Mouse (Mus musculus) cerebellum, adult 2 months (tissue): Measurements from ENCODE around the gene Grid1. TPM values are rescaled to one million over a fixed set of nuclear protein-coding genes. Genes with fewer than 3 reads are reported as not detected.
A peak's percentile ranks its signal among the peaks of the same experiment; 100 is the strongest.

Experiments used
- DNase-seq, 2 experiments: peaks; one replicate each; pipeline ENCODE4 v3.0.0; 2021
- H3K27ac ChIP-seq: fragments of 200-500 bp; 2 replicates; pipeline ENCODE4 v1.5.1; 2012; ENCODE audit warnings: low read length, control low read depth, inconsistent platforms; ENCODE audit not compliant: insufficient read depth
- H3K27me3 ChIP-seq: fragments of 200-500 bp; 2 replicates; pipeline ENCODE4 v1.6.1; 2012; ENCODE audit warnings: inconsistent platforms, mild to moderate bottlenecking, low read length, moderate library complexity; ENCODE audit not compliant: control insufficient read depth, insufficient read depth
- H3K4me1 ChIP-seq: fragments of 200-500 bp; 2 replicates; pipeline ENCODE4 v1.6.1; 2011; ENCODE audit warnings: low read length; ENCODE audit not compliant: control insufficient read depth, insufficient read depth
- H3K4me3 ChIP-seq: fragments of 200-500 bp; replicated peaks from 2 replicates; pipeline ENCODE3; 2011; ENCODE audit warnings: mild to moderate bottlenecking, low read depth, low read length, control low read depth; ENCODE audit not compliant: insufficient read depth
- CTCF ChIP-seq: fragments of 200-500 bp; IDR thresholded peaks from 2 replicates; pipeline ENCODE4 v1.5.1; 2011; ENCODE audit warnings: low read depth, mild to moderate bottlenecking, control low read depth, low read length, moderate library complexity, borderline replicate concordance; ENCODE audit not compliant: insufficient read depth
- POLR2A ChIP-seq: fragments of 200-500 bp; IDR thresholded peaks from 2 replicates; pipeline ENCODE4 v1.6.1; 2011; ENCODE audit warnings: low read length, control low read depth, borderline replicate concordance; ENCODE audit not compliant: insufficient read depth
- WGBS: fragments of 180-500 bp; shearing (Covaris S2); methylation state at CpG from one replicate; pipeline ENCODE4 v1.1.7; 2018; 5-methylcytosine and 5-hydroxymethylcytosine counted together
- polyA plus RNA-seq: library from polyadenylated mRNA; depleted of rRNA; stranded (reverse); fragments of >200 nt; gene quantifications from 2 replicates; pipeline ENCODE4 v1.2.3, GENCODE M21; 2012; rRNA removed

Grid1 gene
- 13.0 and 13.3 TPM in 2 replicates for polyA plus RNA-seq

DNA sequence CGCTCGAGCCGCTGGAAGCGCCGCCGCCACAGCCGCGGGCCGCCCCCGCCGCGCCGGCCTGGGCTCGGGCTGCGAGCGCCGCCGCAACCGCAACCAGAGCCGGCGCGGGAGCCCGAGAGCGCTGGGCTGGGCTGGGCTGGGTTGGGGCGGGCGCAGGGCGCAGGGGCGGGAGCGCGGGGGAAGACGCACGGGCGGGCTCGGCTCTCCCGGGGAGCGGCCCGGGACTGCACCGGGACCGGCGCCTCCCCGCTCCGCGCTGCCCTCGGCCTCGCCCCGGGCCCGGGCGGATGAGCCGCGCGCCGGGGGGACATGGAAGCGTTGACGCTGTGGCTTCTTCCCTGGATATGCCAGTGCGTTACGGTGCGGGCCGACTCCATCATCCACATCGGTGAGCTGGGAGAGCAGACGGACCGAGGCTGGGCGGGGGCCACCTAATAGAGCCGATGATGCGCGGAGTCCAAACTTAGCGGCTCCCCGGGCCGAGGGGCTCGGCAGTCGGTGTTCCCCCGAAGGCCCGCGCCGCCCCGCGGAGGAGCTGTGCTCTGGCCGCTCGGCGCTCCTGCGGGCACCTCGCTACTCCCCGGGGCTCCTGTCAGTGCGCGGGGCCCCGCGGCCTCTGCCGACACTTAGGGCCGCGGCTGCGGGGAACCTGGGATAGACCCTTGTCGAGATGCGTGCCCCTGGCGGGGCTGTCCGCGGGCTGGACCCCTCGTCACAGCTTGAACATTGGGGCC is at the start of gene Grid1:
Gene Grid1 (plus strand): TSS at position 190 of the 734 bp plus-strand sequence.
- DNase-seq: peak; percentile 19 to 31
- peak within 1 kb of the TSS; percentile 11; the same call in 1 of the 2 replicates for H3K27ac ChIP-seq
- H3K4me1 ChIP-seq: peaks cover 10% of the 10 kb centered on the region
- H3K27me3 ChIP-seq: peaks cover 12% of the 10 kb centered on the region; the same call in 1 of the 2 replicates
- under 1% methylated on average over 91 of the region's 96 CpGs for WGBS
- H3K4me3 ChIP-seq: peak within 1 kb of the TSS; percentile 52
- TF ChIP-seq POLR2A (no peak), CTCF (no peak)

DNA sequence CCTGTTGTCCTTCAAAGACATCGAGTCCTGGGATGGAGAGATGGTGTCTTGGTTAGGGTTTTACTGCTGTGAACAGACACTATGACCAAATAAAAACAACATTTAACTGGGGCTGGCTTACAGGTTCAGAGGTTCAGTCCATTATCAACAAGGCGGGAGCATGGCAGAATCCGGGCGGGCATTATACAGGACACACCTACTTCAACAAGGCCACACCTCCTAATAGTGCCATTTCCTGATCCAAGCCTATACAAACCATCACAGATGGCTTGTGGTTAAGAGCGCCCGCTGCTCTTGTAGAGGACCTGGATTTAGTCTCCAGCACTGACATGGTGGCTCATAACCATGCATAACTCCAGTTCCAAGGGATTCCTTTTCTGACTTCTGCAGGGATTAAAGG is 49.4 kb upstream of the Grid1 start:
- no peaks in the 10 kb centered on the region for H3K4me1 ChIP-seq

DNA sequence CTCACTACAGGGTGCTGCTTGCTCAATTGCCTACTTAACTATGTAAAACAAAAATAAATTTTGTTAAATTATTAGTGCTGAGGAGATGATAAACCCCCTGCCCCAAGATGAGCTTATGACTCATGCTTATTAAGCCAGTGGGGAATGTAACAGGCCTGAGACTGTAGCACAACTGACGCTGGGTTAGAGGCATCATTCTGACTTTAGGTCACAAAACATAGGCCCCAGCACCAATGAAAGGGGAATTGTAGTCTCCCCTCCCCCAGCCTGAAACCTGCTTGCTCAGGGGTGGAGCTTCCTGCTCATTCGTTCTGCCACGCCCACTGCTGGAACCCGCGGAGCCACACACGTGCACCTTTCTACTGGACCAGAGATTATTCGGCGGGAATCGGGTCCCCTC is 48.3 kb upstream of the Grid1 start:
- TF ChIP-seq POLR2A (no peak), CTCF (no peak)
- DNase-seq: no peak
- H3K27me3 ChIP-seq: no peaks in the 10 kb centered on the region
- 36% methylated on average over 9 of the region's 9 CpGs for WGBS
- H3K4me1 ChIP-seq: no peaks in the 10 kb centered on the region
- H3K27ac ChIP-seq: no peak overlapping the region
- H3K4me3 ChIP-seq: no peak overlapping the region

More for the DNA sequence above, 49.4 kb upstream of the Grid1 start:
- Histone ChIP-seq H3K27ac (no peak overlapping the region), H3K27me3 (no peaks in the 10 kb centered on the region), H3K4me3 (no peak overlapping the region)
- 85% methylated on average over 6 of the region's 6 CpGs for WGBS
- TF ChIP-seq POLR2A: no peak
- TF ChIP-seq CTCF: no peak
- no peak for DNase-seq

DNA sequence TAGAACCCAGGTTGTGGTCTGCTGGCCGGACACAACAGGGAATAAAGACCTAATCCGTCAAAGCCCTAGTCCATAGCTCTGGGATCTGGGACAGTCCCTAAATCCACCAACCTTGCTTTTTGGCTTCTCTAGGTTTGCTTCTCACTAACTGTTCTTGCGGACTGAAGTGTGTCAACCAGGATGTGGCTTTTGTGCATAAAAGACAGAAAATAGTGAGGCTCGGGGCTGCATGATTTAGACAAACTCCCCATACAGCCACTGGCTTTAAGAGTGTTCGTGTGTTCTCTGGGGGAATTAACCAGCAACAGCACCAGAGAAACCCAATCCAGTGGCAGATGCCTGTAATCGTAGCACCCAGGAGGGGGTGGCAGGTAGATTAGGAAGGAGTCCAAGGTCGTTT is 47.8 kb upstream of the Grid1 start:
- Histone ChIP-seq H3K27ac (no peak overlapping the region), H3K27me3 (no peaks in the 10 kb centered on the region), H3K4me1 (no peaks in the 10 kb centered on the region), H3K4me3 (no peak overlapping the region)
- 56% methylated on average over 7 of the region's 7 CpGs for WGBS
- TF ChIP-seq POLR2A (no peak), CTCF (no peak)
- no peak for DNase-seq

DNA sequence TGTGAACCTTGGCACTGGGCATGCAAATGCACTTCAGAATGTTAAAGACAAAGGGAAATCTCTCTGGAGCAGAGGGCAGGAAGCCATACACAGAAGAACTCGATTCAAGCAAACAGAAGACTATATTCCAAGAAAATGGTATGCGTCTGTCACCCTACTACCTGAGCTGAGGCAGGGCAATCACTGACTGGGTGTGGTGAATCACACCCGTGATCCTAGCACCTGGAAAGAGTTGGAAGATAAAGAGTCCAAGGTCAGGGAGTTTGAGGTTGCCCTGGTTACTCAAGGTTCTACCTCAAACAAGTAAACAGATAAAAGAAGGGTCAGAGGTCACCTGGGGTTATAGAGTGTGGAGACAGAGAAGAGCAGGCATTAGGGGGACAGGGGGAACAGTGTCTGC is 46.2 kb upstream of the Grid1 start:
- Histone ChIP-seq H3K4me3 (no peak overlapping the region), H3K27ac (no peak overlapping the region), H3K4me1 (no peaks in the 10 kb centered on the region), H3K27me3 (no peaks in the 10 kb centered on the region)
- no peak for DNase-seq
- TF ChIP-seq POLR2A: no peak
- TF ChIP-seq CTCF: no peak
- WGBS: 81% methylated on average over 3 of the region's 3 CpGs

DNA sequence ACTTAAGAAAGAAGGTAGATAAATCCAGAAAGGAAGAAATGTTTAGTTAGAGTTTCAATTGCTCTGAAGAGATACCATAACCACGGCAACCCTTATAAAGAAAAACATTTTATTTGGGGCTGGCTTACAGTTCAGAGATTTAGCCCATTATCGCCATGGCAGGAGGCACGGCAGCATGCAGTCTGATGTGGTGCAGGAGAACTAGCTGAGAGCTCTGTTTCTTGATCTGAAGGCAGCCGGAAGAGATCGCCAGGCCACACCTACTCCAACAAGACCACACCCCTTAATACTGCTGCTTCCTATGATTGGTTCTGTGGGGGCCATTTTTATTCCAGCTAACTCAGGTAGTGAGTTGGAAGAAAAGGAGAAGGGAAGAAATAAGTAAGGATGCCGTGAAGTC is 45.7 kb upstream of the Grid1 start:
- DNase-seq: no peak
- no peak for TF ChIP-seq CTCF
- no peak for TF ChIP-seq POLR2A
- H3K27ac ChIP-seq: no peak overlapping the region
- WGBS: 79% methylated on average over 6 of the region's 6 CpGs
- H3K4me1 ChIP-seq: no peaks in the 10 kb centered on the region
- H3K4me3 ChIP-seq: no peak overlapping the region
- no peaks in the 10 kb centered on the region for H3K27me3 ChIP-seq

DNA sequence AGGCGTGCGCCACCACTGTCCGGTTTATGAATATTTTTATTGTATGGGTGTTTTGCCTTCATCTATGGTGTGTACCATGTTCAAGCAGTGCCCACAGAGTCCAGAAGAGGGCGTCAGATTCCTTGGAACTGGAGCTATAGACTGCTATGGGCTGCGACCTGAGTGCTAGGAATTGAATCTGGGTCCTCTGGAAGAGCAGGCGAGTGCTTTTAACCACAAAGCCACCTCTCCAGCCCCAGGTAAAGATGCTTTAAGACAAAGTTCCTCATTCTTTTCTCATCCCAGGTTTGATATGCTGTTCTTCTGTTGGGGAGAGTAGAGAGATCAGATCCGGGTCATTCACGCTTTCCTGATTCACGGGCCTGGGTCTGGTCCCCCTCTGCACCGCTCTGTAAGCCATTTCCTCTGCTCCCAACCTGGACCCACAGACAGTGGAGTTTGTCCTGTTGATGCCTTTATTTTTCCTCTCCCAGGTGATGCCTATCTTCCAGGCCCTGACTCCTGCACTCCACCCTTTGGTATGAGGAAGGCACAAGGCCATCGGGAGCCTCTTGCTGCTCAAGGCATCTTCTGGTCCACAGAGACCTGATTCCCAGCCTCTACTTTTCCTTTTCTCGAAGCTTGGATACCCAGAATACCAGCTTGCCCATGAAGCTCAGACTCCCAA is 43.1 kb upstream of the Grid1 start:
- DNase-seq: no peak
- H3K27me3 ChIP-seq: no peaks in the 10 kb centered on the region
- H3K4me1 ChIP-seq: no peaks in the 10 kb centered on the region
- H3K27ac ChIP-seq: no peak overlapping the region
- H3K4me3 ChIP-seq: no peak overlapping the region
- TF ChIP-seq CTCF (no peak), POLR2A (no peak)
- 90% methylated on average over 12 of the region's 12 CpGs for WGBS

DNA sequence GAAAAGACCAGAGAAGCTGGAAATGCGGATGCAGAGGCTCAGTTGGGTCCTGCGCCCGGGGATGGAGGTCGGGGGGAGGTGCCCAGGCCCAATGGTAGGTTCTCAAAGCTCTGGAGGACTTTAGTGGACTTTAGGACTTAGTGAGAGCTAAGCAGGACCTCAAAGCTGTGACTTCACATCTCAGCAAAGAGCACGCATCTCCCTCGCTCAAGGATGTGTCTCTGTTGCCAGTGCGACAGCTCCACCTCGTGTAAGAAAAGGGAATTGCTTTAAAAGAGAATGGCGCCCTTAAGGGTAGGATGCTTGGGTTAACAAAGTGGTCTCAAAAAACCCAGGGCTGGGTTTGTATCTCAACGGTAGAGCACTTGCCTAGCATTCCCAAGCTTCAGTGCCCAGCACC is 42.1 kb upstream of the Grid1 start:
- peak; percentile 93 for TF ChIP-seq CTCF
- TF ChIP-seq POLR2A: no peak
- peak; percentile 31 to 33 for DNase-seq
- Histone ChIP-seq H3K27ac (no peak overlapping the region), H3K27me3 (no peaks in the 10 kb centered on the region), H3K4me3 (no peak overlapping the region), H3K4me1 (no peaks in the 10 kb centered on the region)
- WGBS: 13% methylated on average over 10 of the region's 10 CpGs
